Mouse (Mus musculus) CH12.LX (cell line): ENCODE results near the gene Macrod2. TPM values are rescaled to one million over a fixed set of nuclear protein-coding genes. Genes with fewer than 3 reads are reported as not detected.

Experiments used
- DNase-seq: peaks from one replicate; pipeline ENCODE4 v3.0.0-alpha.2; 2013; ENCODE audit errors: extremely low read depth
- H3K27ac ChIP-seq: 2 replicates; pipeline ENCODE4 v1.5.1; 2012; ENCODE audit warnings: low read depth, mild to moderate bottlenecking, control low read depth, moderate library complexity; ENCODE audit not compliant: insufficient read depth
- H3K27me3 ChIP-seq: replicated peaks from 2 replicates; pipeline ENCODE3; 2012; ENCODE audit warnings: inconsistent platforms
- H3K36me3 ChIP-seq, 2 experiments: replicated peaks in 1 of 2; 2 replicates each; pipeline versions ENCODE3 to v1.6.1; 2012; ENCODE audit warnings: inconsistent platforms in 1 of 2, low read length in 1 of 2, mild to moderate bottlenecking in 1 of 2, mixed read lengths in 1 of 2, moderate library complexity in 1 of 2; ENCODE audit not compliant: control insufficient read depth in 1 of 2, insufficient read depth in 1 of 2
- H3K4me1 ChIP-seq, 2 experiments: 2 replicates each; pipeline ENCODE4 v1.6.1; 2012; ENCODE audit warnings: inconsistent platforms in 1 of 2, moderate library complexity in 1 of 2; ENCODE audit not compliant: insufficient read depth in 2 of 2, control insufficient read depth in 1 of 2
- H3K4me2 ChIP-seq: 2 replicates; pipeline ENCODE4 v1.6.1; 2012; ENCODE audit warnings: low read depth, mild to moderate bottlenecking, control low read depth; ENCODE audit not compliant: poor library complexity, insufficient read depth, severe bottlenecking
- H3K4me3 ChIP-seq, 3 experiments: fragments of 150-350 bp in 1 of 3; sonication (generic) in 1 of 3; replicated peaks in 1 of 3; 2 replicates each; pipeline versions ENCODE3 to v1.5.1; 2011 to 2012; ENCODE audit warnings: low read depth in 2 of 3, low read length in 2 of 3, mild to moderate bottlenecking in 2 of 3, moderate library complexity in 2 of 3, control low read depth in 1 of 3, improper control_type of control experiment in 1 of 3, inconsistent platforms in 1 of 3, mixed read lengths in 1 of 3; ENCODE audit not compliant: poor library complexity in 1 of 3
- H3K79me2 ChIP-seq: replicated peaks from 2 replicates; pipeline ENCODE4 v1.6.1; 2012; ENCODE audit warnings: mild to moderate bottlenecking, moderate library complexity; ENCODE audit not compliant: control insufficient read depth, poor library complexity, insufficient read depth, severe bottlenecking; ENCODE audit errors: extremely low read depth
- H3K9ac ChIP-seq: 2 replicates; pipeline ENCODE4 v1.6.1; 2012; ENCODE audit warnings: low read depth, mild to moderate bottlenecking, control low read depth, moderate library complexity; ENCODE audit not compliant: insufficient read depth
- H3K9me3 ChIP-seq: replicated peaks from 2 replicates; pipeline ENCODE3; 2012; ENCODE audit warnings: low read length, inconsistent platforms, mixed read lengths
- CHD1 ChIP-seq: IDR thresholded peaks from 2 replicates; pipeline ENCODE4 v1.6.1; 2012; ENCODE audit warnings: low read depth, low read length, improper control_type of control experiment, inconsistent platforms
- ELF1 ChIP-seq: IDR thresholded peaks from 2 replicates; pipeline ENCODE4 v1.6.1; 2014; ENCODE audit warnings: low read depth, mild to moderate bottlenecking, inconsistent platforms, low read length, improper control_type of control experiment
- EP300 ChIP-seq: IDR thresholded peaks from 2 replicates; pipeline ENCODE4 v1.6.1; 2011; ENCODE audit warnings: low read length, improper control_type of control experiment
- ETS1 ChIP-seq: conservative IDR thresholded peaks from 2 replicates; pipeline ENCODE4 v1.6.1; 2012; ENCODE audit warnings: low read depth, mild to moderate bottlenecking, inconsistent platforms, low read length, improper control_type of control experiment, moderate library complexity
- GABPA ChIP-seq: IDR thresholded peaks from 2 replicates; pipeline ENCODE4 v1.6.1; 2012; ENCODE audit warnings: low read depth, low read length, improper control_type of control experiment, inconsistent platforms; ENCODE audit not compliant: insufficient replicate concordance
- HCFC1 ChIP-seq: IDR thresholded peaks from 2 replicates; pipeline ENCODE4 v1.6.1; 2012; ENCODE audit warnings: low read depth, mild to moderate bottlenecking, inconsistent platforms, low read length, improper control_type of control experiment
- IRF4 ChIP-seq: IDR thresholded peaks from 2 replicates; pipeline ENCODE4 v1.6.1; 2014; ENCODE audit warnings: low read depth, mild to moderate bottlenecking, inconsistent platforms, low read length, improper control_type of control experiment
- JUN ChIP-seq: IDR thresholded peaks from 2 replicates; pipeline ENCODE4 v1.6.1; 2011; ENCODE audit warnings: low read depth, mild to moderate bottlenecking, low read length, improper control_type of control experiment, moderate library complexity; ENCODE audit not compliant: insufficient read depth
- JUND ChIP-seq: conservative IDR thresholded peaks from 2 replicates; pipeline ENCODE4 v1.6.1; 2011; ENCODE audit warnings: low read depth, low read length, improper control_type of control experiment
- MAFK ChIP-seq: IDR thresholded peaks from 2 replicates; pipeline ENCODE4 v1.6.1; 2011; ENCODE audit warnings: low read length, improper control_type of control experiment; ENCODE audit not compliant: insufficient replicate concordance
- MAZ ChIP-seq: IDR thresholded peaks from 2 replicates; pipeline ENCODE4 v1.6.1; 2012; ENCODE audit warnings: low read depth, mild to moderate bottlenecking, inconsistent platforms, low read length, improper control_type of control experiment, moderate library complexity
- MEF2A ChIP-seq: IDR thresholded peaks from 2 replicates; pipeline ENCODE4 v1.6.1; 2014; ENCODE audit warnings: low read depth, mild to moderate bottlenecking, inconsistent platforms, low read length, improper control_type of control experiment, borderline replicate concordance
- MXI1 ChIP-seq: IDR thresholded peaks from 2 replicates; pipeline ENCODE4 v1.6.1; 2011; ENCODE audit warnings: mild to moderate bottlenecking, low read depth, low read length, improper control_type of control experiment
- MYC ChIP-seq: IDR thresholded peaks from 2 replicates; pipeline ENCODE4 v1.6.1; 2011; ENCODE audit warnings: low read depth, mild to moderate bottlenecking, improper control_type of control experiment, low read length
- NELFE ChIP-seq: IDR thresholded peaks from 2 replicates; pipeline ENCODE4 v1.6.1; 2011; ENCODE audit warnings: low read depth, low read length, improper control_type of control experiment
- NRF1 ChIP-seq: IDR thresholded peaks from 2 replicates; pipeline ENCODE4 v1.6.1; 2014; ENCODE audit warnings: low read depth, mild to moderate bottlenecking, inconsistent platforms, low read length, improper control_type of control experiment, moderate library complexity
- PAX5 ChIP-seq: IDR thresholded peaks from 2 replicates; pipeline ENCODE4 v1.6.1; 2012; ENCODE audit warnings: low read length, inconsistent platforms, mixed read lengths
- POLR2A ChIP-seq: IDR thresholded peaks from 2 replicates; pipeline ENCODE4 v1.6.1; 2011; ENCODE audit warnings: low read depth, mild to moderate bottlenecking, improper control_type of control experiment, low read length
- POLR2AphosphoS2 ChIP-seq: IDR thresholded peaks from 2 replicates; pipeline ENCODE4 v1.6.1; 2011; ENCODE audit warnings: low read depth, low read length, improper control_type of control experiment
- RAD21 ChIP-seq: IDR thresholded peaks from 2 replicates; pipeline ENCODE4 v1.6.1; 2011; ENCODE audit warnings: low read depth, mild to moderate bottlenecking, low read length, improper control_type of control experiment, moderate library complexity
- SIN3A ChIP-seq: IDR thresholded peaks from 2 replicates; pipeline ENCODE4 v1.6.1; 2012; ENCODE audit warnings: low read length, improper control_type of control experiment, inconsistent platforms
- TCF12 ChIP-seq: IDR thresholded peaks from 2 replicates; pipeline ENCODE4 v1.6.1; 2014; ENCODE audit warnings: low read depth, mild to moderate bottlenecking, inconsistent platforms, low read length, improper control_type of control experiment
- UBTF ChIP-seq: IDR thresholded peaks from 2 replicates; pipeline ENCODE4 v1.6.1; 2012; ENCODE audit warnings: low read depth, mild to moderate bottlenecking, inconsistent platforms, low read length, improper control_type of control experiment, moderate library complexity
- USF1 ChIP-seq: IDR thresholded peaks from 2 replicates; pipeline ENCODE4 v1.6.1; 2014; ENCODE audit warnings: low read depth, mild to moderate bottlenecking, inconsistent platforms, low read length, improper control_type of control experiment
- USF2 ChIP-seq: conservative IDR thresholded peaks from 2 replicates; pipeline ENCODE4 v1.6.1; 2011; ENCODE audit warnings: low read depth, low read length, improper control_type of control experiment
- ZMIZ1 ChIP-seq: IDR thresholded peaks from 2 replicates; pipeline ENCODE4 v1.6.1; 2012; ENCODE audit warnings: low read depth, mild to moderate bottlenecking, inconsistent platforms, low read length, improper control_type of control experiment
- ZNF384 ChIP-seq: IDR thresholded peaks from 2 replicates; pipeline ENCODE4 v1.6.1; 2012; ENCODE audit warnings: low read depth, low read length, improper control_type of control experiment, inconsistent platforms
- dilution Hi-C: fragments of 300-500 bp; cut with MboI; formaldehyde crosslinking; loops from 2 replicates; pipeline ENCODE4 v1.14.3; 2020; ENCODE audit warnings: low sequenced_read_pairs; ENCODE audit not compliant: extremely low pct_unique_long_range_greater_than_20kb, extremely low pct_ligation_motif_present
- in situ Hi-C: fragments of 300-500 bp; cut with MboI; formaldehyde crosslinking; loops from 3 replicates; pipeline ENCODE4 v1.14.3; 2019; ENCODE audit warnings: low sequenced_read_pairs, low pct_ligation_motif_present, low pct_unique_long_range_greater_than_20kb, mixed read lengths
- polyA plus RNA-seq: library from polyadenylated mRNA; unstranded; fragments of >175 nt; gene quantifications from 2 replicates; pipeline ENCODE4 v1.2.1, GENCODE M21; 2012; ENCODE audit warnings: low read depth; ENCODE audit not compliant: insufficient read length
- total RNA-seq, 2 experiments: library from RNA; depleted of rRNA; stranded (reverse); fragments of 300-350 nt in 1 of 2; fragments of >200 nt in 1 of 2; gene quantifications; 2 replicates each; pipeline ENCODE4 v1.2.3; 2012 to 2014

The Macrod2 gene
- total and polyA plus RNA-seq, 3 experiments, result not detected

DNA sequence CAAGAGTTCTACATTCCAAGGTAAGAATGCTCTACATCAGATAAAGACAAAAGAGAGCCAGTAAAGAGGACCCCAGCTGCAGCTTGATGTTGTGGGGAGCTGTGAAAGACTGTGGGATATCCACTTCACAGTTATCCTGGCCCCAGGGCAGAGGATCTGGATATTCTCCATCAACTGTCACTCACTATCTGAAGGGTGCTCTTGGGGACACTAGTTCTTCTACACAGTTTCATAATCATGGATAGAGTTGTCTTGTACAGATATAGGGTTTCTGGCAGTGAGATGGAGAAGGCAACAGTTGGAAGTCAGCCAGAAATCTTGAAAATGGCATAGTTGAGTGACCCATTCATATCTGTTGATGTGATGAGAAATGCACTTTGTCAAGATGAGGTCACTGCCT is 490.1 kb downstream of the Macrod2 start:
- peaks cover 14% of the 10 kb centered on the region for H3K9me3 ChIP-seq
- no peaks in the 10 kb centered on the region for H3K4me1 ChIP-seq
- no peak overlapping the region for H3K4me3 ChIP-seq
- H3K4me2 ChIP-seq, result no peak overlapping the region
- H3K79me2 ChIP-seq, result no peaks in the 10 kb centered on the region
- DNase-seq, result no peak
- H3K9ac ChIP-seq, result no peak overlapping the region
- no peak overlapping the region for H3K27ac ChIP-seq
- no peaks in the 10 kb centered on the region for H3K27me3 ChIP-seq
- H3K36me3 ChIP-seq, result no peaks in the 10 kb centered on the region
- no peak for TF ChIP-seq ELF1
- no peak for TF ChIP-seq PAX5
- TF ChIP-seq MXI1, result no peak
- no peak for TF ChIP-seq ZNF384
- no peak for TF ChIP-seq HCFC1
- TF ChIP-seq GABPA, result no peak
- TF ChIP-seq NRF1, result no peak
- TF ChIP-seq POLR2A, result no peak
- no peak for TF ChIP-seq MAFK
- no peak for TF ChIP-seq USF2
- TF ChIP-seq ETS1, result no peak
- no peak for TF ChIP-seq JUND
- TF ChIP-seq, all 38 proteins: peak for 0
- dilution Hi-C loops, result no loop called here
- in situ Hi-C loops, result no loop called here

DNA sequence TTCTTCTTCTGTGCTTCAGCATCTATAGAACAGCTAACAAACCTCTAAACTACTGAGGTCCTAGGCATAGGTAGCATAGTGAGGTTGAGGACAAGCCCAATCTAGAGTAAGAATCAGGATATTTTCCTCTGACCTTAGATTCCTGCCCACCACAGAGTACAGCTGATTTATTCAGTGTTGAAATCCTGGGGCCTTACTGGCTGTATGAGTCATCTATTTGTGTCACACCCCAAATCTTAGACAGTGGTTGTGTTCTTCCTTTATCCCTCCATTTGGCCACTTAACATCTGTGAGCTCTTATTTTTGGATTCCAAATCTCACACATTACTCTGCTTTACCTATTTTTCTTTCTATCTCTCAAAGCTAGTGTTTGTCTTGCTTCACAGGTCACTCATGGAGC is 495.6 kb downstream of the Macrod2 start:
- in situ Hi-C loops, result no loop called here
- no peaks in the 10 kb centered on the region for H3K36me3 ChIP-seq
- H3K9me3 ChIP-seq, result peaks cover 27% of the 10 kb centered on the region
- no peak overlapping the region for H3K4me3 ChIP-seq
- no peaks in the 10 kb centered on the region for H3K79me2 ChIP-seq
- no peak overlapping the region for H3K9ac ChIP-seq
- no peak overlapping the region for H3K4me2 ChIP-seq
- H3K27me3 ChIP-seq, result no peaks in the 10 kb centered on the region
- H3K27ac ChIP-seq, result no peak overlapping the region
- no peaks in the 10 kb centered on the region for H3K4me1 ChIP-seq
- DNase-seq, result no peak
- dilution Hi-C loops, result no loop called here
- TF ChIP-seq MEF2A, result no peak
- TF ChIP-seq ZNF384, result no peak
- no peak for TF ChIP-seq SIN3A

DNA sequence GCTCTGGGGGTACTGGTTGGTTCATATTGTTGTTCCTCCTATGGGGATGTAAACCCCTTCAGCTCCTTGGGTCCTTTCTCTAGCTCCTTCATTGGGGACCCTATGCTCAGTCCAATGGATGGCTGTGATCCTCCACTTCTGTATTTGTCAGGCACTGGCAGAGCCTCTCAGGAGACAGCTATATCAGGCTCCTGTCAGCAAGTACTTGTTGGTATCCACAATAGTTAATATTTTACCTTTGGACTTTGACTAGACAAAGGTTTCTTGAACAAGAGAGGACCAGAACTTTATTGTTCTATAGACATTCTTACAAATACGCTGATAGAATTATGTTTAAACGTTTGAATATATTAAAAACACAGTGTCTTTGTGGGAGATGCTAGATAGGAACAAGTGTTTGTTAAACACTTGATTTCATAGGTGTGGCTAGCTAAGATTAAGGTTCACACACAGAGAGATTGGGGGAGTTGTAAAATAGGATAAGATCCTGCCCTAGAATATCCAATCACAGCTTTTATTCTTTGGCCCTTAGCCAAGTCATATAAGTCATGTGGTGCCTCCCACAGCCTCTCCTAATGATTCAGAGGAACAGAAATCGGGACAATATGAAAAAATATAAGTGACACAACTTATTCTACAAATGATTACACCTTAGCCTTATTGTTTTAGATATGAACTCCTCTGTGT is 501.4 kb downstream of the Macrod2 start:
- no peak for DNase-seq
- no peaks in the 10 kb centered on the region for H3K79me2 ChIP-seq
- H3K27ac ChIP-seq, result no peak overlapping the region
- H3K4me3 ChIP-seq, result no peak overlapping the region
- no peaks in the 10 kb centered on the region for H3K36me3 ChIP-seq
- H3K9ac ChIP-seq, result no peak overlapping the region
- in situ Hi-C loops, result no loop called here
- dilution Hi-C loops, result no loop called here
- no peak overlapping the region for H3K4me2 ChIP-seq
- H3K27me3 ChIP-seq, result no peaks in the 10 kb centered on the region
- no peaks in the 10 kb centered on the region for H3K4me1 ChIP-seq
- H3K9me3 ChIP-seq, result peaks cover 22% of the 10 kb centered on the region
- TF ChIP-seq HCFC1 (no peak), NELFE (no peak), RAD21 (no peak), USF1 (no peak), MAFK (no peak), ELF1 (no peak), CHD1 (no peak), UBTF (no peak), ZMIZ1 (no peak), IRF4 (no peak), JUN (no peak), ZNF384 (no peak), EP300 (no peak), USF2 (no peak), MAZ (no peak), MYC (no peak), POLR2AphosphoS2 (no peak), TCF12 (no peak)
